Mouse (Mus musculus): Measurements from ENCODE around the gene Grm4.
"Not testable (repeated sequence)": the region's sequence is repeated elsewhere in the genome, so short reads cannot be mapped to it uniquely, and the experiment has no call there.

Grm4 gene

GRCm38 (mm10) chr17:27392918-27393317, 128.3 kb downstream of the Grm4 start:
- no peak for DNase-seq (ENCODE audit: low spot score in 2 of 2)

- no peak for DNase-seq (ENCODE audit: low spot score in 2 of 2)
These were observed 131.2 kb downstream of the Grm4 start for GRCm38 (mm10) chr17:27390019-27390418.

GRCm38 (mm10) chr17:27389221-27390000, 131.8 kb downstream of the Grm4 start:
- DNase-seq (ENCODE audit: low spot score in 2 of 2): no peak

GRCm38 (mm10) chr17:27386438-27386837, 134.8 kb downstream of the Grm4 start:
- DNase-seq (ENCODE audit: low spot score in 2 of 2): no peak

- DNase-seq (ENCODE audit: low spot score in 2 of 2): no peak
These were observed 135.5 kb downstream of the Grm4 start for GRCm38 (mm10) chr17:27385513-27386261.

- no peak for DNase-seq (ENCODE audit: low spot score in 2 of 2)
These were observed 138.3 kb downstream of the Grm4 start for GRCm38 (mm10) chr17:27382916-27383315.

- DNase-seq (ENCODE audit: low spot score in 2 of 2): not testable (repeated sequence)
These were observed 140.2 kb downstream of the Grm4 start for GRCm38 (mm10) chr17:27380911-27381459.

- no peak for DNase-seq (ENCODE audit: low spot score in 2 of 2)
These were observed 142.2 kb downstream of the Grm4 start for GRCm38 (mm10) chr17:27378977-27379376.

GRCm38 (mm10) chr17:27377151-27377550, 144.1 kb downstream of the Grm4 start:
- no peak for DNase-seq (ENCODE audit: low spot score in 2 of 2)

GRCm38 (mm10) chr17:27375551-27375950, 145.7 kb downstream of the Grm4 start:
- DNase-seq (ENCODE audit: low spot score in 2 of 2): no peak

Measured in spleen, postnatal 10 days (tissue).